Mouse (Mus musculus) forebrain, embryonic 10.5 days (tissue): Measurements from ENCODE around the gene Fam57a. TPM values are rescaled to one million over a fixed set of nuclear protein-coding genes. Genes with fewer than 3 reads are reported as not detected.

Experiments
- DNase-seq: peaks from one replicate; pipeline ENCODE4 v3.0.0-alpha.2; 2017; ENCODE audit warnings: low spot score; ENCODE audit errors: extremely low spot score
- H3K27ac ChIP-seq: fragments of 300-500 bp; sonication (generic); 2 replicates; pipeline ENCODE4 v1.5.1; 2016; ENCODE audit warnings: mild to moderate bottlenecking
- H3K27me3 ChIP-seq: fragments of 300-500 bp; sonication (generic); 2 replicates; pipeline ENCODE4 v1.6.1; 2016; ENCODE audit warnings: mild to moderate bottlenecking; ENCODE audit not compliant: poor library complexity, severe bottlenecking
- H3K36me3 ChIP-seq: fragments of 300-500 bp; sonication (generic); replicated peaks from 2 replicates; pipeline ENCODE4 v1.6.1; 2016; ENCODE audit warnings: mild to moderate bottlenecking, moderate library complexity
- H3K4me1 ChIP-seq: fragments of 300-500 bp; sonication (generic); 2 replicates; pipeline ENCODE4 v1.6.1; 2016
- H3K4me3 ChIP-seq: fragments of 300-500 bp; sonication (generic); 2 replicates; pipeline ENCODE4 v1.5.1; 2016; ENCODE audit warnings: mild to moderate bottlenecking, moderate library complexity
- H3K9me3 ChIP-seq: fragments of 300-500 bp; sonication (generic); 2 replicates; pipeline ENCODE4 v1.6.1; 2016; ENCODE audit warnings: mild to moderate bottlenecking, moderate library complexity
- WGBS: fragments of 180-500 bp; shearing (Covaris S2); methylation state at CpG from one replicate; pipeline ENCODE4 v1.1.7; 2016; 5-methylcytosine and 5-hydroxymethylcytosine counted together
- polyA plus RNA-seq: library from polyadenylated mRNA; unstranded; fragments of >200 nt; fragmentation: Nextera tagmentation; extraction: Ambion mirVana; gene quantifications from 2 replicates; pipeline ENCODE4 v1.2.1, GENCODE M21; 2016

Fam57a gene
- polyA plus RNA-seq, 1 experiment from 2014 or later, result 30.9 TPM

GRCm38 (mm10) chr11:76258511-76258910 lies 79.0 kb downstream of the Fam57a start:
- no peak overlapping the region for H3K27ac ChIP-seq
- WGBS, result 93% methylated on average over 6 of the region's 6 CpGs
- H3K4me1 ChIP-seq, result peaks cover 85% of the 10 kb centered on the region

GRCm38 (mm10) chr11:76260208-76261050 lies 81.0 kb downstream of the Fam57a start:
- H3K4me3 ChIP-seq, result no peak overlapping the region
- no peak for DNase-seq
- peak overlapping the region; percentile 82 for H3K27ac ChIP-seq
- 43% methylated on average over 10 of the region's 10 CpGs for WGBS
- H3K4me1 ChIP-seq, result peaks cover 88% of the 10 kb centered on the region
- H3K9me3 ChIP-seq, result no peaks in the 10 kb centered on the region
- peaks cover 83% of the 10 kb centered on the region for H3K36me3 ChIP-seq
- H3K27me3 ChIP-seq, result peaks cover 7% of the 10 kb centered on the region; the same call in 1 of the 2 replicates

More at GRCm38 (mm10) chr11:76258511-76258910, 79.0 kb downstream of the Fam57a start:
- Histone ChIP-seq H3K4me3 (no peak overlapping the region), H3K27me3 (no peaks in the 10 kb centered on the region), H3K36me3 (peaks cover 85% of the 10 kb centered on the region), H3K9me3 (no peaks in the 10 kb centered on the region)
- no peak for DNase-seq

GRCm38 (mm10) chr11:76261224-76261623 lies 81.8 kb downstream of the Fam57a start:
- 70% methylated on average over 12 of the region's 12 CpGs for WGBS
- H3K27ac ChIP-seq, result peak overlapping the region; percentile 82
- peaks cover 82% of the 10 kb centered on the region for H3K36me3 ChIP-seq
- H3K4me1 ChIP-seq, result peaks cover 87% of the 10 kb centered on the region
- H3K9me3 ChIP-seq, result no peaks in the 10 kb centered on the region
- DNase-seq, result no peak
- H3K4me3 ChIP-seq, result no peak overlapping the region
- H3K27me3 ChIP-seq, result peaks cover 13% of the 10 kb centered on the region

GRCm38 (mm10) chr11:76262611-76263351 lies 83.3 kb downstream of the Fam57a start:
- 12% methylated on average over 19 of the region's 19 CpGs for WGBS
- no peaks in the 10 kb centered on the region for H3K9me3 ChIP-seq
- peaks cover 71% of the 10 kb centered on the region for H3K36me3 ChIP-seq
- no peak for DNase-seq
- peaks cover 21% of the 10 kb centered on the region for H3K27me3 ChIP-seq
- H3K27ac ChIP-seq, result peak overlapping the region; percentile 82
- peaks cover 90% of the 10 kb centered on the region for H3K4me1 ChIP-seq
- H3K4me3 ChIP-seq, result peak overlapping the region; percentile 16; the same call in 1 of the 2 replicates

Other genes with a start within 250 kb of the Fam57a start
- gene Rph3al, start 241.2 kb upstream of the Fam57a start, polyA plus RNA-seq, result 2.1 and 2.9 TPM in 2 replicates
- gene 1700016K19Rik, start 179.8 kb upstream of the Fam57a start, polyA plus RNA-seq, result 0.23 and 0.62 TPM in 2 replicates
- 15.4 and 16.8 TPM in 2 replicates for gene Rflnb, start 151.9 kb upstream of the Fam57a start, polyA plus RNA-seq
- 37.0 and 38.6 TPM in 2 replicates for gene Vps53, start within 50 bp of the Fam57a start, polyA plus RNA-seq
- gene Dbil5, start 37.9 kb downstream of the Fam57a start, polyA plus RNA-seq, result 0.53 TPM in 1 of 2 replicates, not detected in the other
- 65.6 and 68.5 TPM in 2 replicates for gene Gemin4, start 38.0 kb downstream of the Fam57a start, polyA plus RNA-seq
- 26.3 and 28.1 TPM in 2 replicates for gene Mrm3, start 64.0 kb downstream of the Fam57a start, polyA plus RNA-seq
- gene Glod4, start 64.1 kb downstream of the Fam57a start, polyA plus RNA-seq, result 129 and 134 TPM in 2 replicates
- gene Nxn, start 219.5 kb downstream of the Fam57a start, polyA plus RNA-seq, result 55.4 and 62.3 TPM in 2 replicates
- gene Timm22, start 227.3 kb downstream of the Fam57a start, polyA plus RNA-seq, result 127 and 128 TPM in 2 replicates